ENCODE assay signal across 8 mouse cellular contexts in the genomic region with DNA sequence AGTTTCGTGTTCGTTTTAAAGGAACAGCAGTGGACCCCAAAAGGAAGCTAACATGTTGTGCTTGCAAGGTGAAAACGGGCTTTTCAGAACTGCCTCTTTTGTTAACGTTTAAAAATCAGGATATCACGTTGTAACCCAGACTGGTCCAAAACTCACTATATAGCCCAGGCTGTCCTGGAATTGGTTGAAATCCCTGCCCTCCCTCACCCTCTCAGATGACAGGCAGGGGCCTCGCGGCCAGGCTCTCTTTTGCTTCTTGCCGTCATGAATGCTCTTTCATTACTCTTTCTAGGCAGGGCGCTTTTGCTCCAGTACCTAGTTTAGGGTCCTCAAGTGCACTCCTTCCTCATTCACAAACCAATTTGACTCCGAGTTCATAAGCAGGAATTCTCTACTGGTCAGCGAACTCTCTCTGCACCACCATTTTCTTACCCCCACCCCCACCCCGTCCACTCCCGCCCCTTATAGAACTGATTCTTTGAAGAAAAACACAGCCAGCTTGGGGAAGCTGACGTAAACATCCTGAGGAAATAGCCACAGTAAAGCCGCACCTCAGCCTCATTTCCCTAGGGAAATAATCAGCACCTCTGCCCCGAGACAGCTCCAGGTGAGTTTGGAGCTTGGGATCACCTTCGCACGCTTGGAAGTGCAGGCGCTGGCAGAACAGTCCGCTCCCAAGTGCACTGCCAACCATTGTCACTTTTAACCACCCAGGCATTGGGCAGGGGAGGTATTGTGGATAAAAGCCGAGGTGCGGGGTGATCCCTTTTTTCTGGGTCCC. TPM values are rescaled to one million over a fixed set of nuclear protein-coding genes. Genes with fewer than 3 reads are reported as not detected.
DNase-seq lines count a peak whose midpoint lies in the region; ATAC-seq and TF ChIP-seq lines count a peak whose summit lies in the region.

No protein-coding gene starts in this region.

- 2% methylated on average over 22 of the region's 22 CpGs for WGBS in liver, embryonic 11.5 days
- WGBS in olfactory bulb, adult 2 months, result 5% methylated on average over 22 of the region's 22 CpGs

- peak overlapping the region; percentile 51 to 74 (median 62) for H3K4me3 ChIP-seq in CH12.LX (replicated peaks in 1 of 3; ENCODE audit: low read depth in 2 of 3, low read length in 2 of 3, poor library complexity in 1 of 3)
- peak overlapping the region; percentile 69 for H3K4me3 ChIP-seq in cortical plate, adult 2 months (ENCODE audit: insufficient read depth, low read length)
- H3K4me3 ChIP-seq in liver, embryonic 11.5 days (ENCODE audit: low read depth, low read length), result peak overlapping the region; percentile 83
- peak overlapping the region; percentile 69 for H3K4me3 ChIP-seq in olfactory bulb, adult 2 months (ENCODE audit: insufficient read depth, low read depth, low read length)

- no peaks in the 10 kb centered on the region for H3K79me2 ChIP-seq in CH12.LX (replicated peaks; ENCODE audit: control insufficient read depth, extremely low read depth, insufficient read depth, poor library complexity, severe bottlenecking)

- peak overlapping the region; percentile 91 for H3K4me2 ChIP-seq in CH12.LX (ENCODE audit: insufficient read depth, low read depth, poor library complexity, severe bottlenecking)
- H3K4me2 ChIP-seq in liver, embryonic 11.5 days, result peak overlapping the region; percentile 96

- H3K27ac ChIP-seq in CH12.LX (ENCODE audit: insufficient read depth, low read depth), result no peak overlapping the region
- H3K27ac ChIP-seq in cortical plate, adult 2 months (ENCODE audit: insufficient read depth, low read length), result peak overlapping the region; percentile 80
- H3K27ac ChIP-seq in liver, embryonic 11.5 days (ENCODE audit: low read depth, low read length), result peak overlapping the region; percentile 78; the same call in 1 of the 2 replicates
- peak overlapping the region; percentile 95 for H3K27ac ChIP-seq in olfactory bulb, adult 2 months (ENCODE audit: insufficient read depth, low read depth, low read length)

- TF ChIP-seq POLR2A in CH12.LX (IDR thresholded peaks at IDR 0.05; ENCODE audit: low read depth, low read length), result no peak
- TF ChIP-seq POLR2A in cortical plate, adult 2 months (IDR thresholded peaks at IDR 0.05; ENCODE audit: extremely low read depth, insufficient read depth, low read length), result no peak
- no peak for TF ChIP-seq POLR2A in olfactory bulb, adult 2 months (IDR thresholded peaks at IDR 0.05; ENCODE audit: insufficient read depth, low read depth, low read length)

- dilution Hi-C loops in CH12.LX (cut with MboI; ENCODE audit: extremely low pct_ligation_motif_present, extremely low pct_unique_long_range_greater_than_20kb, low sequenced_read_pairs), result no loop called here

- peak overlapping the region; percentile 48; the same call in 1 of the 2 replicates for H3K9ac ChIP-seq in CH12.LX (ENCODE audit: insufficient read depth, low read depth)
- H3K9ac ChIP-seq in liver, embryonic 11.5 days (ENCODE audit: low read depth, low read length), result peak overlapping the region; percentile 56

- no peak for TF ChIP-seq CTCF in CH12.LX (conservative IDR thresholded peaks at IDR 0.05 in 1 of 2, IDR thresholded peaks at IDR 0.05 in 1 of 2; ENCODE audit: low read depth in 2 of 2, low read length in 2 of 2)
- TF ChIP-seq CTCF in cortical plate, adult 2 months (IDR thresholded peaks at IDR 0.05; ENCODE audit: extremely low read depth, insufficient read depth, low read length), result no peak
- TF ChIP-seq CTCF in olfactory bulb, adult 2 months (IDR thresholded peaks at IDR 0.05; ENCODE audit: insufficient read depth, low read depth, low read length), result no peak

- peaks cover 14% of the 10 kb centered on the region for H3K9me3 ChIP-seq in CH12.LX (replicated peaks; ENCODE audit: low read length)
- H3K9me3 ChIP-seq in liver, embryonic 11.5 days (ENCODE audit: control insufficient read depth, low read length), result no peaks in the 10 kb centered on the region

- DNase-seq in adrenal gland, postnatal 10 days, result peak; percentile 17
- DNase-seq in adrenal gland, adult 18-20 months (ENCODE audit: low spot score in 2 of 2), result no peak
- no peak for DNase-seq in CH12.LX (ENCODE audit: extremely low read depth)
- DNase-seq in heart, postnatal 4 days, result peak; percentile 29
- DNase-seq in liver, embryonic 11.5 days (ENCODE audit: low spot score), result peak; percentile 54
- DNase-seq in natural killer cell, adult 2 months (ENCODE audit: low spot score in 2 of 2), result no peak

- TF ChIP-seq RAD21 in CH12.LX (IDR thresholded peaks at IDR 0.05; ENCODE audit: low read depth, low read length), result no peak

- H3K27me3 ChIP-seq in CH12.LX (replicated peaks), result peaks cover 5% of the 10 kb centered on the region
- H3K27me3 ChIP-seq in liver, embryonic 11.5 days (replicated peaks; ENCODE audit: control insufficient read depth, insufficient read depth, low read length), result peaks cover 19% of the 10 kb centered on the region

- ATAC-seq in liver, embryonic 11.5 days (replicated peaks; ENCODE audit: low FRiP score), result no peak

- H3K4me1 ChIP-seq in CH12.LX (ENCODE audit: control insufficient read depth in 1 of 2, insufficient read depth in 2 of 2), result peaks cover 2 to 4% of the 10 kb centered on the region in 2 experiments; a peak in 1 of 4 replicates
- no peaks in the 10 kb centered on the region for H3K4me1 ChIP-seq in cortical plate, adult 2 months (ENCODE audit: control insufficient read depth, insufficient read depth, low read length)
- peaks cover 14% of the 10 kb centered on the region for H3K4me1 ChIP-seq in liver, embryonic 11.5 days (replicated peaks; ENCODE audit: control insufficient read depth, insufficient read depth, low read length)
- H3K4me1 ChIP-seq in olfactory bulb, adult 2 months (ENCODE audit: control insufficient read depth, insufficient read depth, low read length), result peaks cover 20% of the 10 kb centered on the region

- TF ChIP-seq EP300 in CH12.LX (IDR thresholded peaks at IDR 0.05; ENCODE audit: low read length), result no peak

- peaks cover 0 to 15% of the 10 kb centered on the region in 2 experiments for H3K36me3 ChIP-seq in CH12.LX (replicated peaks in 1 of 2; ENCODE audit: control insufficient read depth in 1 of 2, insufficient read depth in 1 of 2, low read length in 1 of 2)
- H3K36me3 ChIP-seq in liver, embryonic 11.5 days (ENCODE audit: control insufficient read depth, insufficient read depth, low read length), result peaks cover 5% of the 10 kb centered on the region

- in situ Hi-C loops in CH12.LX (cut with MboI; ENCODE audit: low pct_ligation_motif_present, low pct_unique_long_range_greater_than_20kb, low sequenced_read_pairs), result no loop called here

TF ChIP-seq in CH12.LX, 34 proteins besides CTCF, POLR2A, EP300 and RAD21:
- TF ChIP-seq RCOR1 (conservative IDR thresholded peaks at IDR 0.05; ENCODE audit: low read depth, low read length) (no peak), MAX (IDR thresholded peaks at IDR 0.05; ENCODE audit: low read length) (no peak), HCFC1 (IDR thresholded peaks at IDR 0.05; ENCODE audit: low read depth, low read length) (no peak), USF1 (IDR thresholded peaks at IDR 0.05; ENCODE audit: low read depth, low read length) (no peak), E2F4 (IDR thresholded peaks at IDR 0.05; ENCODE audit: insufficient replicate concordance, low read depth, low read length) (no peak), SMC3 (IDR thresholded peaks at IDR 0.05; ENCODE audit: low read depth, low read length) (no peak)

RNA-seq across cellular contexts. Expression of a gene that starts 2.0 kb away (rescaled TPM):
- 1 to 10 TPM; 4.6 to 7.7 TPM for total RNA-seq in adrenal gland, postnatal 10 days (2021)
- 1 to 10 TPM; 1.2 to 1.4 TPM for total RNA-seq in adrenal gland, adult 18-20 months (2021)
- total RNA-seq in CH12.LX (2012; rRNA removed), result 0.50 and 0.59 TPM in 2 replicates
- total RNA-seq in CH12.LX (2014; rRNA removed), result 1.9 and 2.1 TPM in 2 replicates
- 2.3 and 2.5 TPM in 2 replicates for polyA plus RNA-seq in CH12.LX (2012; ENCODE audit: insufficient read length, low read depth)
- 20.6 and 22.6 TPM in 2 replicates for polyA plus RNA-seq in cortical plate, adult 2 months (2012; rRNA removed)
- total RNA-seq in heart, postnatal 4 days (2021), result 10 to 100 TPM; 13.4 to 14.3 TPM
- polyA plus RNA-seq in liver, embryonic 11.5 days (2014; fragmentation: Nextera tagmentation; extraction: Ambion mirVana), result 6.2 and 7.8 TPM in 2 replicates
- not detected in 2 replicates for polyA plus RNA-seq in olfactory bulb, adult 2 months (2012; ENCODE audit: insufficient read depth, insufficient read length, low replicate concordance, missing spikeins)

Comparison
In these comparisons a context has a peak if more than half of its experiments do, and no peak if none do; other contexts are left out.
1. DNase-seq: peak in adrenal gland, postnatal 10 days (single experiment), heart, postnatal 4 days (single experiment) and liver, embryonic 11.5 days (single experiment); none in adrenal gland, adult 18-20 months (0 of 2), CH12.LX (single experiment) and natural killer cell, adult 2 months (0 of 2).
2. Peak in every context shown above with its lines, with median percentiles within 50 percentile points of each other: H3K4me3 ChIP-seq.